Mouse (Mus musculus): ENCODE measurements at regions not wholly inside any gene's neighbourhood (a gene's known extent, or its start where the extent isn't known, plus 50 kb on each side); places are given as distances from the start of the nearest gene placed in this dataset.
"Not testable (repeated sequence)": the region's sequence is repeated elsewhere in the genome, so short reads cannot be mapped to it uniquely, and the experiment has no call there.

- intact Hi-C loops (cut with DNase I) = loop anchor here (5.0 kb wide), 1 partner anchor 282 kb away; no protein-coding TSS in a partner anchor
These were observed 153.7 kb downstream of the Car8 start for GRCm38 (mm10) chr4:8084954-8085639.

GRCm38 (mm10) chr4:8079349-8079748 is 159.5 kb downstream of the Car8 start:
- intact Hi-C loops (cut with DNase I) = no loop called here

- intact Hi-C loops (cut with DNase I) = no loop called here
These were observed 165.8 kb downstream of the Car8 start for GRCm38 (mm10) chr4:8072989-8073573.

GRCm38 (mm10) chr4:8070693-8071092 is 168.1 kb downstream of the Car8 start:
- intact Hi-C loops (cut with DNase I) = not testable (repeated sequence)

GRCm38 (mm10) chr4:8068086-8068485 is 170.8 kb downstream of the Car8 start:
- intact Hi-C loops (cut with DNase I) = no loop called here

- intact Hi-C loops (cut with DNase I) = no loop called here
These were observed 197.1 kb downstream of the Car8 start for GRCm38 (mm10) chr4:8041776-8042175.

GRCm38 (mm10) chr4:8037863-8038262 is 201.0 kb downstream of the Car8 start:
- intact Hi-C loops (cut with DNase I) = no loop called here

- intact Hi-C loops (cut with DNase I) = not testable (repeated sequence)
These were observed 205.4 kb downstream of the Car8 start for GRCm38 (mm10) chr4:8033402-8033801.

- intact Hi-C loops (cut with DNase I) = loop anchor here (10.0 kb wide), 1 partner anchor 360 kb away; no protein-coding TSS in a partner anchor
These were observed 233.7 kb downstream of the Car8 start for GRCm38 (mm10) chr4:8005155-8005554.

GRCm38 (mm10) chr4:7997575-7997953 is 241.3 kb downstream of the Car8 start:
- intact Hi-C loops (cut with DNase I) = no loop called here

- intact Hi-C loops (cut with DNase I) = no loop called here
These were observed 241.8 kb downstream of the Car8 start for GRCm38 (mm10) chr4:7996923-7997574.

- intact Hi-C loops (cut with DNase I) = no loop called here
These were observed 245.9 kb downstream of the Car8 start for GRCm38 (mm10) chr4:7992944-7993343.

GRCm38 (mm10) chr4:7987781-7988180 is 251.1 kb downstream of the Car8 start:
- intact Hi-C loops (cut with DNase I) = no loop called here

GRCm38 (mm10) chr4:7987346-7987745 is 251.5 kb downstream of the Car8 start:
- intact Hi-C loops (cut with DNase I) = no loop called here

GRCm38 (mm10) chr4:7984814-7985213 is 254.0 kb downstream of the Car8 start:
- intact Hi-C loops (cut with DNase I) = no loop called here

GRCm38 (mm10) chr4:7979772-7980351 is 259.0 kb downstream of the Car8 start:
- intact Hi-C loops (cut with DNase I) = no loop called here

GRCm38 (mm10) chr4:7977661-7978444 is 261.0 kb downstream of the Car8 start:
- intact Hi-C loops (cut with DNase I) = no loop called here

- intact Hi-C loops (cut with DNase I) = no loop called here
These were observed 268.6 kb downstream of the Car8 start for GRCm38 (mm10) chr4:7970272-7970671.

GRCm38 (mm10) chr4:7965663-7966062 is 273.2 kb downstream of the Car8 start:
- intact Hi-C loops (cut with DNase I) = no loop called here

GRCm38 (mm10) chr4:7961521-7962172 is 277.2 kb downstream of the Car8 start:
- intact Hi-C loops (cut with DNase I) = no loop called here

GRCm38 (mm10) chr4:7960335-7960734 is 278.5 kb downstream of the Car8 start:
- intact Hi-C loops (cut with DNase I) = no loop called here
